Mouse (Mus musculus) fat pad, adult 2 months (tissue): Measurements from ENCODE around the gene Fgfr2.
A peak's percentile ranks its signal among the peaks of the same experiment; 100 is the strongest.

ENCODE experiments used
- DNase-seq: peaks from one replicate; pipeline ENCODE4 v3.0.0-alpha.2; 2011; ENCODE audit warnings: low read depth, low spot score; ENCODE audit errors: extremely low read depth

Gene Fgfr2

DNA sequence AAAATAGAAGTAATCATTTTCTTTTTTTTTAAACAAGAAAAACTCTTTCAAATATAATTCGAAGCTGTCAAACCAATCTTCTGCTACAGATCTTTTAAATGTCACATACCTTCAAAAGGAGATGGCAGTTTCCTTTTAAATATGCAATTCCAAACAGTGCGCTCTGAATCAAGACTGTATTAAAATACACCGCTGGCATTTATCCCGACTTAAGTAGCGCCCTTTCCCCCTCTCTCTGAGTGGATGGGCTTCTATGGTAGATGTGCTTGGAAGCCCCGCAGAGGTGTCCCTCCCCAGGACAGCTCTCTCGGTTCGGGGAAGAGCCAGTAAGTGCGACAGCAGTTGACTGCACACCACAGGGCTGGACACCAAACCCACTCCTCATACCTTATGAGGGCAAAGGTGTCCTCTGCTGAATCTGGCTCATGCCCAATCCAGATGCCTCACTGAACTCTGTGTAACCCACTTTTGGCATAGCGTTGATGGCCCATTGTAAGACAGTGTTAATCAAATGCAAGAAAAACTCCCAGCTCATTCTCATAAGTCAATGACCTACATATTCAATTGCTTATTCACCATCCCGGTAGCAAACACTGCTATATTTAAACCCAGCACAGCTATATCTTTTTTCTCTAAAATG lies 33.4 kb downstream of the Fgfr2 start:
- no peak for DNase-seq

DNA sequence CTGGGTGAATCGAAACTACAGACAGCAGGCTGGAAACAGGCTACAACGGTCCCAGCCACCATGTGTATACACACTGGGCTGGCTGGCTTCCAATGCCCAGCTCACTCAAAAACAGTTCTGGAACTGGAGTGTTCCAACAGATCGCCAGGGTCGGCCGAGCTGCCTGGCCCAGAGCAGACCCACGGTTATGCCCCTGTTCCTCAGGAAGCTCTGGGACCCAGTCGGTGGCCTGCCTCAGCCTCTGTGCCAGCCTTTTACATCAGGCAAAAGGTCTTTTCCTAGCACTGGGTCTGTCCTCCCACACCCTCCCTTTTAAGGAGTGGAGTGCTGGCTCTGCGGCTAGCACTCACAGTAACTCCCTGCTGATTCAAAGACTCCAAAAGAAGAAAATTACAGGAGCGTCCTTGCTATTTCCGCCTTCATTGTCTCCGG lies 34.3 kb downstream of the Fgfr2 start:
- DNase-seq = no peak

DNA sequence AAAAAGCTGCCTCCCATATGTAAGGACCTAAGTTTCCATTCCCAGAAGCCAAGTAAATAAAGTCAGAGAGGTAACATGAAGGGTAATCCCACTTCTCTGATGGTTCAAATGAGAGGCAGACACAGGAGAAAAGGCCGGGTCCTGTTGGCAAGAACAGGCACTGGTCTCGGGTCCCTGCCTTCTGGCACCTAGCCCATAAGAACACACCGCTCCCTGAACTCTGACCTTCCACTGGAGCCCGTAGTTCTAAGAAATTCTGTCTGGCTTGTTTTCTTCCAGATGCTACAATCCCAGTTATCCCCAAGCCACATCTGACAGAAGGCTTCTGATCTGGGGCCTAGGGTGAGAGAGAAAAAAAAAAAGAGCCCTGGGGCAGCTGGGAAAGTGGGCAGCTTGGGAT lies 34.7 kb downstream of the Fgfr2 start:
- no peak for DNase-seq

DNA sequence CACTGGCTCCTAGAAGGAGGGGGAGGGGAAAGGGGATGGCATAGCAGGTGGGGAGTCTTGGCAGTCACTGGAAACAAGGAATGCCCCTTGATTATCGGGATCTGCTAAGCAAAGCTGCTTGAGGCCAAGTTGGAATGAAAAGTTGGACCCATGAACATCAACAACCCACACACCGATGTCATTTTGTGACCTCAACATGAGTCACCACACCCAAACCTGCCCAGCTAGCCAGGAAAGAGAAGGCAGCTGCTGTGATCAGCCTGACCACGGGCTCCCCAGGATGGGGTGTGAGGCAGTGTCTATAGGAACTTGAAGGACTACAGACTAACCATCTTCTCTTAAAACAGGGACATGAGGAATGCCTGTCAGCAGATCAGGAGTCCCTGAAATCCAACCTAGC lies 37.7 kb downstream of the Fgfr2 start:
- DNase-seq = no peak

DNA sequence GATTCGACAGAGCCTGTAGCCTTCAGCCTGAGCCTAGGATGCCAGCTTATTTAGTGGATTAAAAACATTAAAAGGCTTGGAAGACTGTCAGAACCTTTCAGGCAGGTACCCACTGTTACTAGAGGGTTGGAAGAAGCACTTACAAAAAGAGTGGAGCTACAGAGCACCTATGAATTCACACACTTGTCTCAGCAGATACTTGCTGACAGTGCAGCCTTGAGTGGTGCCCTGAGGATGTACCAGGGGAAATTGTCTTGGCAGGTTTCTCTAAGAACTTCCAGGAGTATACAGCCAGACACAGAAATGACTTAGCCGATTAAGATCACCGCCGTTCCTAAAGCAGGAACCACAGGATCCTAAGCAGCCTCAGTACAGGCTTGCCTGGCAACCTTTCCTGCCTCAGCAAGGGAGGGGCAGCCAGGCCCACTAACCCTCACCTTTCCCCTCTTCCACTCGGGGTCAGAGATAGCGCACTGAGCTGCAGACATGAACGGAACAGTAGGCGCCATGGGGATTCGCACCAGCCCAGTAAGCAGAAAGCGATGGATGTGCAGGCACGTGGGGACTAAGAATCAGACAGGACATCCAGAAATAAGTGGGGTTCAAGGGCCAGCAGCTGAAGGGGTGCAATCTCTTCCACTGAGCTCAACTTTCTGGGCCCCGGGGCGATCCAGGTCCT lies 39.1 kb downstream of the Fgfr2 start:
- DNase-seq = peak; percentile 52

DNA sequence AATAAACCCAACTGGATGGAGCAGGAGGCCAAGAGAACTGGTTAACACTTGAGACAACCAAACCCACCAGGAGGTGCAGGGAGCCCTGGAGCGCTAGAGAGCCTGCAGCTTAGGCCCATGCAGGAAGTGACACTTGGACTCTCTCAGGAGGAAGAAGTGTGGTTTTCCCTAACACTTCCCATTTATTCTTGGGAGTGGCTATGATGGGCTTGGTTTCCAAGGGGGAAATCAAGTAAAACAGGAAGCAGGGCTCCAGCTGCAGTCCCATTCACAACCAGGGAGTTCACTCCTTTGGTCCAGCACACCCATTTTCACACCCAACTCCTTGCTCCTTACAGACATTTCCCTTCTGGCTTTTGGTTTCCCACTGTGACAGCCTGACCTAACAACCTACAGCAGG lies 44.2 kb downstream of the Fgfr2 start:
- DNase-seq = no peak

DNA sequence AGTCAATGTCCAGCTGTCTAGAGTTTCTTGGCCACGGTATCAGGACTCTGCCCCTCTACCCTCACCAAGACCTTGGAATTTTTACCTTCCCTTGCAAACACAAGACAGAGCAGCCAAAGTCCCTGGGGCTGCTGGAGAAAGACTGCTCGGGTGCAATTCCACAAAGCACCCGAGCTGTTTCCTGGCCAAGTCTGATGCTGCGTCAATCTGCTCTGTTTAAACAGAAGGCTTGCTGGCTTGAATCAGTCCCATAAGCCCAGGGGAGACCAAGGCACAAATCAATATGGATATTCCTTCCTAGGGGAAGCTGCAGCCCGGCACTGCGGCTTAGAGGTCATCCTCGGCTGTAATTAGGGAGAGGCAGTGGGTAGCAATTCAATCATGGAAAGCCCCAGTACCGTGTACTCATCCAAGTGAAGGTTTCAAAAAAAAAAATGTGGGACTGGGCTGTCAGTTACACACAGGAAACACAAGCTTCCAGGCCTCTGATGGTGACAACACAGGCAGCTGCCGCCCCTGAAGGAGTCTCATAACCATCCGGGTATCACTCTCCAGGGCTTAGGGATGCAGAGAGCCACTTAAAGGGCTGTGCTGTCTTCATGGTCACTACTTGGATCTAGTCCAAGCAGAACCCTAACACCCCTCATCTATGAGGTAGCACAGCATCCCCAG lies 48.6 kb downstream of the Fgfr2 start:
- no peak for DNase-seq

DNA sequence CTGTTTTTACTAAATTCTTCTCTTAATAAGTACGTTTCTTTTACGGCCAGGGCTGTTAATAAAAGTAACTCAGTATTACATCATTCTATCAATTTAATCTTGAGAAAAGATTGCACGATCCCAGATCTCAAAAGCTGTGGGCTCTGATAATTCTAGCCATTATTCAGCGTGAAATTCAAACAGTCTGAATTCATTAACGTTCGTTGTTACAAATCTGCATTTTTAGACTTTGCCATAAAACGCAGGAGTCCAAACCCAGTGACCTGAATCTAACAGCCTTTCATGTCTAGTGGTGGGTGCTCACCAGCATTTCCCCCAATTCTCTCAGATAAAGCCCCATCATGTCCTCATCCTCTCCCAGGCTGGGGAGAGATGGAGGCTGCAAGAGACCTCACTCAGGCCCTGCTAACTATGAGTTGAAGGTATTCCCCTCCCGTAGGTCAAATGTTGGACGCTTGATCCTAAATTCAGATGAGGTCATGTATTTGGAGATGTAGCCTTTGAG lies 50.0 kb downstream of the Fgfr2 start:
- DNase-seq = no peak

DNA sequence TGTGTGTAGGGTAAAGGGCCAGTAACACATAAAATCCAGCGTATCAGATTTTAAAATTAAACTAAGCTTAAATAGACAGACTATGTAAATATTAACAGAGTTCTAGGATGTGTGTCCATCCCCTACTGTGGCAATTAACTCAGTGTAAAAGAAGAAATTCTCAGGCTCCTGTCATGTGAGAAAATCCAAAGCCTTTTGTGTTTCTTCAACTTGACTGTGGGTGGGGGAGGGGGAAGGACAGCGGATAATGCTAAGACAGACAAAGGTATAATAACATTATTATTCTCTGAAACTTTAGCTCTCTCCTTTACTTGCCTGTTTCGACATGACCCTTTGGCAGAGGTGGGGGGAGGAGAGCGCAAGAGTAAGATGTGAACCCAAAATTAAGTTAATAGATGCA lies 50.6 kb downstream of the Fgfr2 start:
- DNase-seq = no peak

DNA sequence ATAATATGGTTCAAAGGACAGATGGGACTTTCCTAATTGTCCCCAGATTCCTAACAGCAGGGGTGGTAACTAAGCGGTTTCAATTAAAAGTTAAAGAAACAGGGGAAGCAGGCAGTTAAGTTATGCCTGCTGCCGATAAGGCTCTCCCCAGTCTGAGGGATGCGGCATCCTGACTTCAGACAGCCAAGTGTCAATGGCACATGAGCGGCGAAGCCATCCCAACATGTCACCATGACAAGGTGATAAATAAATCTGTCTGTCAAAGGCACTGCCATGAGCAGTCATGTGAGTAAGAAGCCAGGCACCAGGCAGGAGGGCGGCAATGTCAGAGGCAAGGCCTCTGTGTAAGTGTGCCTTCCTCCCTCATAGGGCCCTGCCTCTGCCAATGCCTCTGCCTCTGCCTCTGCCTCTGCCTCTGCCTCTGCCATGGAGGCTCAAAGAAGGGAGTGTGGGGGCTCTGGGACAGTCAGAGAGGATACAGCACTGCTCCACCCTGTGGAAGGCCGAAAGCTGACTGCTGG lies 55.8 kb downstream of the Fgfr2 start:
- DNase-seq = no peak

DNA sequence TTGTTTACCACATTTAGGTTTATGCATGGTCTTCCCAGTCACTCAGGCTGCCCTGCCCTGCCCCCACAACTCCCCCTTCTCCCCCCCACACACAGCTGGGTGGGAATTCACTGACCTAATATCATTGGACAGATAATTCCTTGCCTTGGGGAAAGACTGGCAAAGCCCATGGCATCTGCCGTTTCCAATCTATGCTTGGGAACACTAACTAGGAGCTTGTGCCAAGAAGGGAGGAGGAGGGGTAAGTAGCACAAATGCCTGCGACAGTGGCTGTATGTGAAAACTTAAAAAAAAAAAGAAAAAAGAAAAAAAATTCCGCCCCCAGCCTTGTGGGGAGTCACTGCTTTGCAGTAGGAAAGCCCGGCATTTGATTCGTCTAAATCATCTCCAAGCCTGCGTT lies 56.4 kb downstream of the Fgfr2 start:
- DNase-seq = no peak

DNA sequence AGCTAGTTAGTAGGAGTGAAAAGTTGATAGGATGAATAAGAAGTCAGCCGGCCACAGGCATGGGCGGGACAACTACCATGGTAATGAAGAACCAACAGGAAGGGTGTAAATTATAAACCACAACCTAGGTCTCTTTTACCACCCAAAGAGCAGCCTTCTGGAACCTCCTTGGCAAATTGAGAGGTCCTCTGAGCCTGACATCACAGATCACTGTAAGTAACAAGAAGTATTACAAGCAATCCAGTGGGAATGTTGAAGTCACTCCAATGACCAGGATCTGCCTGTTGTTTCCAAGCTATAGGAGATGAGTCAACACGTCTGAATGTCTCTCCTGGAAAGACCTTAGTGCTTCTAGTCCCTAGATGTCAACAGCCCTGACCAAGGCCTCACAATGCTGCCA lies 61.1 kb downstream of the Fgfr2 start:
- no peak for DNase-seq

DNA sequence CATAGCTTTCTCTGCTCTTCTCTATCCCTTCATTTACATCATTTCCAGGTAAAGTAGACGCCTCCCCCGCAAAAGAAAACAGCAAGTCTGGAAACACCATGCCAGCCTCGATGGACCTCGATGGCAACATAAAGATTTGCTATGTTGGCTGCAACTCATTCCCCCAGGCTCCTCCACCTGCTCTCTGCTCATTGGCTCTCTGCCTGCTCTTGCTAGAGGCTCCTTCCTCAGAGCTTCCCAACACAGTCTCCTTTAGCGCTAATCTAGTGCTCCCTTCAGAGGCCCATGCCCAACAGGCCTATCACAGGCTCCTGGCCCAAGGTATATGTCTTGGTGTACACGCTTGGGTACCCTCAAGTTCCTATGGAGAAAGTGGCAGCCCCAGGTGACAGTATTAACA lies 63.0 kb downstream of the Fgfr2 start:
- no peak for DNase-seq

DNA sequence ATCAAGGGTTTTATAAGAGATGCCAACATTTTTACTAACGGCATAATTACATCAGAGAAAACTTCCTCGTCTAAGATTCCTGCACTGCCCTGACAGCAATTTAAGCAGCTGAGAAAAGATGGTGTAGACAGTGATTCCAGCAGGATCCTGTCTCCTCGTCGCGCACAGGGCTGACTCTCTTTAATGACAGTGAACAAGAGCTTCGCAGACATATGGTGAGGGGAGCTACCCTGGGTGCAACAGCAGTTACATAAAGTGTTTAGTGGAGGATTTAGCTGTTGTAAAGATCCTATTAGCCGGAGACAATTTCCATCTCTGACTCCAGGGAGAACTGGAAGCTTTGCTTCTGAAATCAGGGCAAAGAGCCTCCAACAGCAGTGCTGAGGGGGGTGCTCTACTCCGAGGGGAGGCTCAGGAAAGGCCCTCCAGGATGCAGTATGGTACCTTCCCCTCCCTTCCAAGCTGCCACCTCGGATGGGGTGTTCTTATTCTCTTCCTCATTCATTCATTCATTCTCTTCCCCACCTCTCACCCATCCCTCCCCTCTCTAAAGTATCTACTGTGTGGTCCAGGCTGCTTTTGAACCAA lies 63.5 kb downstream of the Fgfr2 start:
- no peak for DNase-seq

DNA sequence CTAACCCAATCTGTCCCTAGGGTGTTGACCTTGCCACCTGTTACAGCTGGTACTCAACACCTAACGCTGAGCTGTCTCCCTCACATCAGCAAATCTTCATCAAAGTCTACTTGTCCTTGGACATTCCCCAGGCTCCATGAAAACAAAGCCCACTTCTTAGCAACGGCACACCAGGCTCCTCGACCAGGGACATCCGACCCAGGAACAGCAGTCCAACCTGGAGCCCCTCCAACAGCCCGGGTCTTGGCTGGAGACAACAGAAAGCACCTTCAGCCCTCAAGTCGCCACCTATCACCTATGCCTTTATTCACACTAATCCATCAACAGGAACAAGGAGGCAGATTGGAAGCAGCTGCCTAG lies 64.0 kb downstream of the Fgfr2 start:
- DNase-seq = no peak

DNA sequence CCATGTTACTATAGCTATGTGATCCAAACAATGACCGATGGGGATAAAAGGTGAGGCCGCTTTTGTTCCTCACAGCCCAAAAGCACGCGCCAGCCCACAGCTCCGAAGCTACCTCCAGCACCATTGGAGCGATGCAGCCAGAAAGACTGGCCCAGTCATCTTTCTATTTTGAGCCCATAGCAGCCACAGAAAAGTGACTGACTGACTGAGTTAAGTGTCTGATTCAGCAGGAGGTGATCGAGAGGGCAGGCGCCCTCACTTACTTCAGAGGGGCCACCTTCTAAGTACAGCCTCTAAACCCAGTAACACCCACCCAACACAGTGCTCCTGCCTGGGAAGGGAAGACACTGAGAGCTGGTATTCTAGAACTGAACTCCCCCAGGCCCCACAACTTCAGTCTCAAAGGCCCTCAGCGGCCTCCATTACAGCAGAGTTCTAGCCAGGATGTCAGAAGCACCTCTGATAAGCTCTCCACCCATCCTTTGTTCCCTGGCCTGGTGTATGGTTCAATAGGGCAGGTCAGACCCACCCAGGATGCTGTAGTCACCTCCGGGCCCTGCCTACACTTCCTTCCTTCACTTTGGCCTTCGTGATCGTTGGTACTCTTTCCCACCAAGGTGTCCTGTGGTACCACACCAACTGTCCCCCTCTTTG lies 64.5 kb downstream of the Fgfr2 start:
- DNase-seq = no peak

DNA sequence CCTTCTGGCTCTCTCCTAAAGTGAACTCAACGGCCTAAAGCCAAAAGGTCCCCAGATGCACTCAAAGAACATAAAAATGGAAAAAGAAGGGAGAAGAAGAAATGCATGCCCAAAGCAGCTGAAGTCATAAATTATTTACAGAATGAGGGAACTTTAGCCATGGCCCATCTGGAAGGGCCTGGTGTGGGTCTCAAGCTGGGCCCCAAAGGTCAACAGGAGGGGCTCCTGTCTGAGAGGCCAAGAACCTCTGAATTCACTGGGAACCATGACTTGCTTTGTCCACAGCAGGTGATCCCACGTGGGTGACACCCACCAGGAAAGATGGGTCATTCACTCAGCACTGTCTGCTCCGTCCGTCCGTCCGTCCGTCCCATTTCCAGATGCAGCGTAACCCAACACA lies 66.2 kb downstream of the Fgfr2 start:
- DNase-seq = no peak

DNA sequence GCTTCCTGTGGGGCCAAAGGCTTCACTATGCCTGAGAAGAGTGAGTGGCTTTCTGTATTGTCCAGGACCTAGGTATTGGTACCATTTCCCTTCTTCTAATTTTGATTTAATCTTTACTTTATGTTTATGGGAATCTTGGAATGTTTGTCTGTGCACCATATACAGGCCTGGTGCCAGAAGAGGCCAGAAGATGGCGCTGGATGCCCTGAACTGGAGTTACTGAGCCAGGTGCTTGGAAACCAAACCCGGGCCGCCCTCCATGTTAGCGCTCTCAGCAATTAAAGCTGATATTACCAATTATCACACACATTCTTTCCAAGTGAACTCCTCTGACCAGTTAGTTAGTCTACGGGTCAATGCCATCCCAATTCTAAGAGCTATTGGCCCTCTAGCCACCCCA lies 68.7 kb downstream of the Fgfr2 start:
- no peak for DNase-seq

DNA sequence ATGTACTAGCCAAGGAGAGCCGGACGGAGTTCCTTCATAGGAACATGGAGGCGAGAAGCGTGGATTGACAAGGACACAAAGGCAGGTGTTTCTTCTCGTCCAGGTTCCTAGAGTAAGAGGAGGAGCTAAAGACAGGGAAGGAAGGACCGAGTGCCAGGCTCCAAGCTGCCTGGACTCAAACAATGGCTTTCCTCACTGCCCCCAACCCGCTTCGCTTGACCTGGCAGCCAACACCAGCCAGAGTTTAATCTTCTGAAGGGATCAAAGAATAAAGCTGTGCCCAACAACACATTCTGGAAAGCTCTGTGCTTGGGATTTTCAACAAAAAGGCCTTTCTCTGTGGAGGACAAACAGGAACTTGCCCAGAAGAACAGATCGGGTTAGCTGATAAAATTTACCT lies 69.4 kb downstream of the Fgfr2 start:
- DNase-seq = no peak

DNA sequence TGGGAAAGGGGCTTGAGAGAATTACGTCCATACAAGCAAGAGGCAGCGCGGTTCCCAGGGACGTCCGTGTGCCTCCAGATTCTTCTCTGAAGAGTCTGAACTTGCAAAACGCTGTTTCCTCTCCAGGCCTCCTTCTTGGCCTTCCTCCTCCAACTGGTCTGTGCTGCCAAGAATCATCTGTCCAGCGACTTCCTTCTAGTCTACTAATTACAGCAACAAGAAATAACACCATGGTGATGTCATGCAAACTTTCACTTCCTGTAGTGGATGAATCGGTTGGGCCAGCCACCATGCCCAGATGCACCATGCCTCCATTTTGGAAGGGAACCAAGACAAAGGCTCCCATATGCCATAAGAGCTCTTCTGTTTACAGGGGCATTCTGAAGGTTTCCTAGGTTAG lies 70.3 kb downstream of the Fgfr2 start:
- DNase-seq = peak; percentile 80

DNA sequence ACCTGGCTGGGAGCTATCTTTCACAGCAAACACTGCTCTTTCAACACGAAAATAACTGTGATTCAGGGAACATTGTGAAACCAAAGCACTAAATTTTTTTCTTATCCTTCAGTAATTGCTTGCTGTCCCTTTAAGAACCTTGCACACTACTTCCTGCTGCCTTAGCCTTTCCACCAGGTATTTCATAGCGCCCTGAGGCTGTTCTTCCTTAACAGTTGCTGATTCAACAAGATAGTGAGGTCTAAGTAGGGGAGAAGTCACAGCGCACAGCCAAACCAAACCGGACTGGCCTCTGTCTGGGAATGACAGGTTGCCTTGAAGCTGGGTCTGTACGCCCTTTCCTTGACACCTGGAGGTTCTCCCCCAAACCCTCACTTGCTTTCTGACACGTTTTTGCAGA lies 72.5 kb downstream of the Fgfr2 start:
- DNase-seq = peak; percentile 100
